Mouse (Mus musculus) right cerebral cortex, postnatal 10 days (tissue): ENCODE results near the gene Tprn.
"Not testable (repeated sequence)": the region's sequence is repeated elsewhere in the genome, so short reads cannot be mapped to it uniquely, and the experiment has no call there.

ENCODE experiments used
- DNase-seq, 2 experiments: peaks; one replicate each; pipeline ENCODE4 v3.0.0; 2021; ENCODE audit warnings: low spot score in 2 of 2

Gene Tprn

DNA sequence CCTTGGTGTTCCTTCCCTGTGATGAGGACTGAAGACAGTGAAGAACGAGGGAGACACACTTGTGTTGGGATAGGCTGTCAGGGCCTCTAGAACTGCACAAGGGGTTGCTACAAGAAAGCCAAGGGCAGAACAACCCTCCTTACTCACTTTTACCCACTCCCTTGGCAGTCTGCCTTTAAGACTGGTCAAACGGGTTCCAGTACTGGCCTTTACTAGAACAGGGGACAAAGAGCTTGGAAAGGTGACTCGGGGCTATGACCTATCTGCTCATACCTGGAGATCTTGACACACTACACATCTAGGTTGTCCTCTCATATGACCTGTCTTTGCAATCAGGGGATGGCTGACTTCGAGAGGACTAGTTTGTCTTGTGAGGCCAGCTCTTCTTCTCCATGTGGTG, 24.9 kb upstream of the Tprn start:
- no peak for DNase-seq

DNA sequence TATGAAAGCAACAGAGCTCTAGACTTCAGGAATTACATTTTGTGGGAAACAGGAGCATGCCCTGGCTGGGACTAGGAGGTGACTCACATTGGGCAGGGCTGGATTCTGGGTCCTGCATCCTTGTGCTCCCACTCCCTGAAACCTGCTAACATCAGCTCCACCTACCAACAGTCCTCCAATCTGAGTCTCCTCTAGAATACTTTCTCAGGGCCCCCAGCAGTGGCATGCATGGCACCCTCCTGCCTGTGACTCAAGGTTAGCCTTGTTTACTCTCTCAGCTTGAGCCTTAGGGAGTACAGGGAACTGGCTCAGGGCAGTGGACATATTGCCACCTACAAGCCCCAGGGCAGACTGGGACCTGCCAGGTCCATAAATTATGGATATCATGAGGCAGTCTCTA, 24.3 kb upstream of the Tprn start:
- no peak for DNase-seq

DNA sequence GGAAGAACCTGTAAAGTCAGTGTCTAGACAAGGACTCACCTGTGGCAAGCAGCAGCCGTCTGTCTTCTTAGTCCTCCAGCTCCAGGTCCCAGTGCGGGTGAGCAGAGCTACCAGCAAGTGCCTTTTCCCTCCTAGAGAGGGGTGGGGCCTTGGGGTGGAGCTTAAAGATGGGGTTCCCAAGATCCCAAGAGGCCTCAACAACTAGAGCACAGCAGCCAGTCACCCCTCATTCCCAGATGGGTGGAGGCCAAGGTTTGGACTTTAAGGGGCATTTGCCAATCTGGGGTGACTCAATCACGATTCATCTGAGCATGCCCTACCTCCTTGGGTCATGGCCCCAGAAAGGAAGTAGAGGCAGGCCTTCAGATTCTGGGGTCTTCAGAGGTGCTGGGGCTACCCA, 22.7 kb upstream of the Tprn start:
- DNase-seq = no peak

DNA sequence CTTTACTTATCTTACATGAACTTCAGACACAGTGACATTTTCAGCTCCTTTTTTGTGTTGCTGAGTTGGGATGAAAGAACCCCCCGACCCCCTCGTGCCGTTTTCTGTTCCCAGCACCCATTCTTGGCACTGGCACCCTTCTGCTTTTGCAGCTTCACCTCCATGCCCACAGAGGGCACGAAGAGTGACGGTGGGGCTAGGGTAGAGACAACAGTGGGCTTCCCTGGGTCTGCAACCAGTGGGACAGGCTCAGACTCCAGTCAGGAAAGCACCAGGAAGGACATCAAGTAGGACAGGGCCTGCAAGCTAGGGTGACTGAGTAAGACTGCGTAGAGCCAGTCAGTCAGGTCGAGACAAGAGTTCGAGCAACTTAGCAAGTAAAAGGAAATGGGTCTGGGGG, 22.1 kb upstream of the Tprn start:
- DNase-seq = no peak

DNA sequence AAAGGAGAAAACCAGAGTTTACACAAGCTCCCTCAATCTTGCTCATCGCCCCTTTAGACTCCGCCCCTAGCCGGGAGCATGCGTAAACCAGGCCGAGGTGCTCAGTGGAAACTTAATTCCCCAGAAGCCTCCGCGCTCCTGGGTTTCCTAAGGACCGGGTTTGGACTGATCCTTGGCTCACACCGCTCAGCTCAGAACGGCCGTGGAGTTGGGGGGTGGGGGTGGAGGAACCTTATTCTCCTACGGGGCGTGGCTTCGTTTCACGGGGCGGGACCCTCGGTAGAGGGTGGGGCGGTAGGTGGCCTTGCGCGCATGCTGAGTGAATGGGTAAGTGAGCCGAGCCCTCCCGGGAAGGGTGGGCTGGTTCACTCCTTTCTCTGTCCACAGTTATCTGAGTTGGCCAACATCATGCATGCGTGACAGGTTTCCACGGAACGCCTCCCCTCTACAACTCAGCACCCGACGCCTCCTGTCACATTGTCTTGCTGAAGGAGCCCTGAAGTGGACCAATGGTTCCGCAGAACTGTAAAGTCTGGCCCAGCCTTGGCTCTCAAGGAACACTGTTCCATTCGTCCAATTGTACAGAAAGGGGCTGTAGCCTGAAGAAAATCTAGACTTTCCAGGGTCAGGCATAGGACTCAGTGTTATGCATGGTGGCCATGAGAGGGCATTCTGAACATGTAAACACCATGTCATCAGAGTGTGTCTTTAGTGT, 21.5 kb upstream of the Tprn start:
- peak; percentile 82 to 84 for DNase-seq

DNA sequence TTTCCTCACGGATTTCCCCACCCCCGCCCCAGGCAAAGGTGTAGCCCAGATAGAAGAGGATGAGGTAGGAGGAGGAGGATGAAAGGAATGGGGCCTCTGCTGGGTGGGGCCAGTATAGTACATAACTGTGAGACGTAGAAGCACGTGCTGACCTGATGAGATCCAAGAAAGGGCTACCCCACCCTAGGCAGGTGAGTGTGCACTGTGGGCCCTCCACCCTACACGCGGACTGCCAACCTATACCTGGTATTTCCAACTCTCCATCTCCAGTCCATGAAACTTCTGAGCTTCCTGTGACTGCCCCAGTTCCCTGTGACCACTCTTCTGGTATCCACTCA, 21.0 kb upstream of the Tprn start:
- no peak for DNase-seq

DNA sequence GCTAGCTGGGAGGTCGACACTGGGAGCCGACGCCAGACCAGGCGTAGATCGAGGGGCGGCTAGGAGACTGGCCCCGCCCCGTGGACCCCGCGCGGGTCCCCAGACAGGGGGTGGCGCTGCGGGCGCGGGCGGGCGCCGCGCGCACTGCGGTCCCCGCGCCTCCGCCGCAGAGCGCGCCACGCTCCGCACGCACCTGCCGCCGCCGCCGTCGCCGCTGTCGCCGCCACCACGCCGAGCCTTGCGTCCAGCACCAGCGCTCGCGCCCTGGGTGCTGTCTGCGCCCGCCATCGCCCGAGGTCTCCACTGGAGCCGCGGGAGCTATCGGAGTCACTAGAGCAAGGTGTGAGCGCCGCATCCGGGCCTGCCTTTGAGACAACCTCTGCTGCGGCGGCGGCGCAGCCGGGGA, 20.3 kb upstream of the Tprn start, which contains the start of the genes Rnf208 and Cysrt1:
Gene Rnf208 (plus strand): TSS at position 155 of the 406 bp plus-strand sequence.
Gene Cysrt1 (minus strand): TSS at position 352 of the 406 bp plus-strand sequence.
- DNase-seq = peak; percentile 65

DNA sequence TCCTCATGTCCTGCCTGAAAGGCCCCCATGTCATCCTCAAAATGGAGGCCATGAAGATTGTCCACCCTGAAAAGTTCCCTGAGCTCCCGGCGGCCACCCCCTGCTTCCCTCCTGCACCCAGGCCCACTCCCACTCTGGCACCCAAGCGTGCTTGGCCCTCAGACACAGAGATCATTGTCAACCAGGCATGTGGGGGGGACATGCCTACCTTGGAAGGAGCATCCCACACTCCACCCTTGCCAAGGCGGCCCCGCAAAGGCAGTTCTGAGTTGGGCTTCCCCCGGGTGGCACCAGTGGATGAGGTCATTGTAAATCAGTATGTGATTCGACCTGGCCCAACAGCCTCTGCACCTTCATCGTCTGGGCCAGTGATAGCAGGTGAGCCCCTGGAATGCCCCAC, 19.1 kb upstream of the Tprn start:
- no peak for DNase-seq

DNA sequence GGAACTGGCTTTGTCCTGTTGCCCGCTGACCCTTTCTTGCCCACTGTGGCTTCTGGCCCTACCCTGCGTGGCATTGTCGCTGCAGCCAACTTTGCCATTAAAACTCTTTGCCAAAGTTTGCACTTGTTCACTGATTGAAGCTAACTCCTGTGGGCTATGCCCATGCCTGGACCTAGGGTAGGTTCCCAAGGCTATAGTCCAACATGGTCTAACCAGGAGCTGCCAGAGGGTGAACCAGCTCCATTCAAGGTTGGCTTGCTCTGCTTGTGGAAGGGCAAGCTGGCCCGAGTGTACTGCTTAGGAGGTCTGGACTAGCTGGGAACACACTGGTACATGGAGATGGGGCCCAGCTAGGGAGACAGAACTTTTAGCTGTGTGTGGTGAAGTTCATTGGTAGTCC, 18.3 kb upstream of the Tprn start:
- DNase-seq = no peak

DNA sequence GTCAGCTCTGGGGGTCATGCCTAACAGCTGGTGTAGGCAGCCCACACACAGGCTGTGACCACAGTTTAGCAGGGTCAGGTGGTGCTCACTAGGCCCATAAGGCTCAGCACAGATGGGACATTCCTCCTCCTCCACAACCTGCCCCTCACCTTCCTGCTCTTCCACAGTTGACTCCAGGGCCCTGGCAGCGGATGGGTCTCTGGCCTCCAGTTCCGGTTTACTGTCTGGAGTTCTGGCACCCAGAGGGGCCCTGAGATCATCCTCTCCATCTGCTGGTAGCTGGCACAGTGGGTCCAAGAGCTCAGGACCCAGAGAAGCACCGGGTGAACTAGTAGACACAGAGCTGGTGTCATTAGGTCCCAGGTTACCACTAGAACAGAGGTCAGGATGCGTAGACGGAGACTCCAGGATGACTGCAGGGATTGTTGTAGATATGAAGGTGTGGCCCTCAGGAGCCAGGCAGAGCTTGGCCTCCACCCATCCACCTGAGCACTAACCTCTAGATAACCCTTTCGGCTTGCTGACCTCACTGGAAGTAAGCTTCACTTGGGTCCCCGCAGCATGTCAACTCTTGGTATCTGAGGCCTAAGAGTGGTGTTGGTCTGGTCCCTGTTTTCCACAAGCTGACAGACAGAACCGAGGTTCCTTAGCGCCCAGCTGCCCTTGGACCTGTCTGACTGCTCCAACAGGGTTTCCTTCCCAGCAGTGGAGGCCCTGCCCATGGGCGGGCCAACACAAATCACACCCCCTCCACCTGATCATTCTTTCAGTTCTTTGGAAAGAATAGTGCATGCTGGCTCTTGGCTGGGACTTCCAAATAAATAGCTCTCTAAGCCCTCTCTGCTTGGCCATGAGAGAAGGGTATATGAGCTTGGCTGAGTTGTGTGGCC, 16.0 kb upstream of the Tprn start, which contains the start of gene AL732309.1:
Gene AL732309.1 (minus strand): TSS at position 681 of the 890 bp plus-strand sequence.
- DNase-seq = no peak

DNA sequence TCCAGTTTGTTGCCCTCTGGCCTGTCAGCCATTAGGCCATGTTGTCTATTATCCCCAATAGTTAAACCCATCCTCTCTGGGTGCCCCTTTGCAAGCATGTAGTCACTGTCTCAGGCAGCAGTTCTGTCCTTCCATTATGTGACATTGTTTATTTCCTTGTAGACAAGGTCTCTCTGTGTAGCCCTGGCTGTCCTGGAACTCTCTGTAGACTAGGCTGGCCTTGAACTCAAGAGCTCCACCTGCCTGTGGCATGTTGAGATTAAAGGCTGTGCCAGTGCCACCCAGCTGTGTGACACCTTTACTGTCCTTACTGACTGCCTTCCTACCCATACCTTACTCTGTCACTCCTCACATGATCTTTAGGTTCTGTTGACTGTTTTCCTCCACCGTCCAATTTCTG, 10.1 kb upstream of the Tprn start:
- DNase-seq = no peak

DNA sequence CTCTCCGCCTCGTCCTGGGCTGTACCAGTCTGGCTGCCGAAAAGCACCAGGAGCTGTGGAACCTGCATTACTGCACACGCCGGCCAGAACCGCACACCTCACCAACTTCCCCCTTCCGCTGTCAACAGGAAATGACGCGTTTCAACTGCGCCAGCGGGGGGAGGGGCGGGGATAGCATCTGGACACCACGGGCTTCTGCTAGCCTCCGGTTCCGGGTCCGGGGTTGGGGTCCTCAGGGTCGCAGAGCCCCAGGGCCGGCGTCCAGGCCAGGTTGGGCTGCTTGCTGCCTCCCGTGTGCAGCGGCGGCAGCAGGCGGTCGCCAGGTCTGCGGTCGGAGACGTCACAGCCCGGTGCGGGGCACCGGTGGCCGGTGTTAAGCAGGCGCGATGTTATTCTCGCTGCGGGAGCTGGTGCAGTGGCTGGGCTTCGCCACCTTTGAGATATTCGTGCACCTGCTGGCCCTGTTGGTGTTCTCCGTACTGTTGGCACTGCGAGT, 7.1 kb upstream of the Tprn start, which contains the start of gene Tmem203:
Gene Tmem203 (plus strand): TSS at position 156 of the 496 bp plus-strand sequence.
- peak; percentile 92 to 93 for DNase-seq

DNA sequence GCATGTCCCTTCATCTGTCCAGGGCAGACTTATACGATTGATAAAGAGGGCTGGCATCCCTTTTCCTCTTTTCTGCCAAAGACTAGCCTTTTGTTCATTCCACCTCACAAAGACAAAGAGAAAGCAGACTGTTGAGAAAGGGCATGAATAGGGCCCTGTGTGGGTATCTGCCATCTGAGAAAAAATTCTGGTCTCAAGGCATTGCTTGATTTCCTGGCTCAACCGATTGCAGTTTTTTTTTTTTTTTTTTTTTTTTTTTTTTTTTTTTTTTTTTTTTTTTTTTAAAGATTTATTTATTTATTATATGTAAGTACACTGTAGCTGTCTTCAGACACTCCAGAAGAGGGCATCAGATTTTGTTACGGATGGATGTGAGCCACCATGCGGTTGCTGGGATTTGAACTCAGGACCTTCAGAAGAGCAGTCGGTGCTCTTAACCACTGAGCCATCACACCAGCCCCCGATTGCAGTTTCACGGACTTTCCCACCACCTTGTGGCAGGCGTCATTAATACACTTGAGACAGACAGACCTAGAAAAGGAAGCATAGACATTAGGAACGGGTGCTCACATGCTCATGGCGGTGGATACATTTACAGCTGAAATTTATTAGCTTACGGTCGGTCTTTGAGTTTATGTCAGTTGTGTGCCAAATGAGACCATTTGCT, 5.8 kb upstream of the Tprn start:
- peak in 1 of 2 experiments; percentile 56 for DNase-seq

DNA sequence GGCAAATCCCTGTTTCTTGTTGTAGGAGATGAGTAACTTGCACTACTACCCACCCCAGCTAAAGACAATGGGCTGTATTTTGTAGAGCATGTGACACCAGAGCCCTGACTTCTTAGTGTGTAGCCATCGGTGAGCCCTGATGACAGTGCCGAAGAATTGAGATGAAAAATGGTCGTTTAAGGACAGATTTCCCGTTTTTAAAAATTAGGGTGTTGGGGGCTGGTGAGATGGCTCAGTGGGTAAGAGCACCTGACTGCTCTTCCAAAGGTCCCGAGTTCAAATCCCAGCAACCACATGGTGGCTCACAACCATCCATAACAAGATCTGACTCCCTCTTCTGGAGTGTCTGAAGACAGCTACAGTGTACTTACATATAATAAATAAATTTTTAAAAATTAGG, 5.2 kb upstream of the Tprn start:
- not testable (repeated sequence) for DNase-seq

DNA sequence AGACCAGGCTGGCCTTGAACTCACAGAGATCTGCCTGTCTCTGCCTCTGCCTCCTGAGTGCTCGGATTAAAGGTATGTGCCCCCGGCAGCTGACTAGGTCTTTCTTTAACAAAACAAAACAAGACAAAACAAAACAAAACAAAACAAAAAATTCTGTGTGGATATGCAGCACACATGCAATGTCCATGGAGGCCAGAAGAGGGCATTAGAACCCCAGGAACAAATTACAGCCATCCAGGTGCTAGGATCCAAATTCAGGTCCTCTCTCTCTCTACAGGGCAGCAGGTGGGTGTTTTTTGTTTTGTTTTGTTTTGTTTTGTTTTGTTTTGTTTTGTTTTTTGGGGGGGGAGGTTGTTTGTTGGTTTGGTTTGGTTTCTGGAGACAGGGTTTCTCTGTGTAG, 3.5 kb upstream of the Tprn start:
- DNase-seq = no peak

DNA sequence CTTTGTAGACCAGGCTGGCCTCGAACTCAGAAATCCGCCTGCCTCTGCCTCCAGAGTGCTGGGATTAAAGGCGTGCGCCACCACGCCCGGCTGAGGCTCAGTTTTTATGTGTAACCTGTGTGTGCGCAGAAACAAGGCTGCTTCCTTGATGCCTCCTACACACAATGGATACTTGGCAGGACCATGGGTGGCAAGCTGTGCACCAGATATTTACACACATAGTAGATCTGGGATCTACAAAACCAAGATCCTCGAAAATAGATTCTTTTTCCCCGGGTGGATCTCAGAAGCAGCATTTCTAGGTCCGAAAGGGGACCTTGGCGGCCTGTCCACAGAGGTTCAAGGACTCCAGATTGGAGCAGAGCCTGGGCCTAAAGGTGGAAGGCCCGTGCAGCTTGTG, 548 bp upstream of the Tprn start:
- DNase-seq = no peak

DNA sequence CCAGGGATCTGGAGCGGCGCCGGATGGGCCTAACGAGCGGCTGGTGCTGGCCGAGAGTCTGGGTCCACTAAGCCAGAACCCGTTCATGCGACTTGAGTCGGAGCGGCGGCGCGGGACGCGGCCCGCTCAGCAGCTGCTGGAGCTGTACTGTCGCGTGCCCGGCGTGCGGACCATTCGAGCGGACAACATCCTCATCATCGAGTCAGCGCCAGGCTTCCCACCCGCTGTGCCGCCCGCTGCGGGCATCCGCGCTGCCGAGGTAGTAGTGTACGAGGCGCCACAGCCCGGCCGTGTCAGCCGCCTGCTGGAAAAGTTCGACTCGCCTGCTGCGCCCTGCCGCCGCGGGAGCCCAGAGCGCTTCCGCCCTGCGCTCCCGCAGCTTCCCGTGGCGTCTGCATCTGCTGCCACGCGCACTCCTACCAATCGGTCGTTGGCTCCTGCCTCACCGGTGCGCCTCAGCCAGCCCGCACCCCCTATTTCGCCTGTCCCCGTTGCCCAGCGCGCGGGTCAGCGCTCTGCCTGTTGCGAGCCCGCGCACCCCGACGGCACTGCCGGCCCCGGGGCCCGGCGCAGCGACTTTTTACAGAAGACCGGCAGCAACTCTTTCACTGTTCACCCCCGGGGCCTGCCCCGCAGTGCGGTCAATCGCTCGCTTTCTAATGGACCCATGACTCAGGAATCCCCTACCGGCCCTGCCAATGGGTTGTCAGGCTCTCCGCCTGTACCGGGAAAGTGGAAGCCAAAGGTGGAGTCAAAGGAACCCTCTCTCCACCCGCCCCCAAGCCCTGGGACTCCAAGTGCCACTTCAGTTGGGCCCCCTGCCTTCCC, 591 bp downstream of the Tprn start:
- DNase-seq = peak; percentile 58 to 65

DNA sequence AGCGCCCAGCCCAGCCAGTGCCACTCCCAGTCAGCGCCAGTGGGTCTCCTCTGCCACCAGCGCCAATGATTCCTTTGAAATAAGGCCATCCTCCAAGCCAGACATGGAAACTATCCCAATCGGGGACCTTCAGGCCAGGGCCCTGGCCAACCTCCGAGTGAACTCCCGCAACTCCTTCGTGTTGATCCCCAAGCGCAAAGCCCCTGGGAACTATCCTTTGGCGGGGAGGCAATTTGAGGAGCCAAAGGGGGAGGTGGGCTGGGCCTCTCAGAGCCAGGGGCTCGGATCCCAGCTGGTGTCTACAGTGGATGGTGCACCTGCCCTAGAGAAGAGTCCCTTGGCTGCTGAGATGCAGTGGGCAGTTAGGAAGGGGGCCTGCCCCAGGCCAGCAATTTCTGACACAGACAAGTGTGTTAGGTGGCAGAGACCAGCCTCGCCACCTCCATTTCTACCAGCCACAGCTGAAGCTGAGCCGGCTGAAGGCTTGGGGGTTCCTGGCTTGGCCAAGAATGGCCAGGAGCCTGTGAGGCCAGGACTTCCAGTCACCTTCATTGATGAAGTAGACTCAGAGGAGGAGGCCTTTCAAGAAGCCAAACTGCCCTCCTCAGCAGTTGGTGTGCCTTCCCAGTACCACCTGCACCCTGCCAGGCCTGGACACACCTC, 1.3 kb downstream of the Tprn start:
- peak in 1 of 2 experiments; percentile 28 for DNase-seq

DNA sequence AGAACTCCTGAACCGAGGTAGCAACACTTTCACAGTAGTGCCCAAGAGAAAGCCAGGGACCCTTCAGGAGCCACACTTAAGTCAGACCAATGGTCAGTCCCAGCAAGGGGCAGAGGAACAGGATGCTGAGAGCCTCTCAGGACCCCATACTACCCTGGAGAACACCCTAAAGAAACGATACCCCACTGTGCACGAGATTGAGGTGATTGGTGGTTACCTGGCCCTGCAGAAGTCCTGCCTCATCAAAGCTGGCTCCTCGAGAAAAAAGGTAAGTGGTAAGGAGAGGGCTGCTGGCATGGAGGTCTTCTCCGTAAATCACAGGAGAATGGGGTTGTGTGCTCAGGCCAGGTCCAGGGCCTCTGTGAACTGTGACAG, 1.9 kb downstream of the Tprn start:
- DNase-seq = no peak

DNA sequence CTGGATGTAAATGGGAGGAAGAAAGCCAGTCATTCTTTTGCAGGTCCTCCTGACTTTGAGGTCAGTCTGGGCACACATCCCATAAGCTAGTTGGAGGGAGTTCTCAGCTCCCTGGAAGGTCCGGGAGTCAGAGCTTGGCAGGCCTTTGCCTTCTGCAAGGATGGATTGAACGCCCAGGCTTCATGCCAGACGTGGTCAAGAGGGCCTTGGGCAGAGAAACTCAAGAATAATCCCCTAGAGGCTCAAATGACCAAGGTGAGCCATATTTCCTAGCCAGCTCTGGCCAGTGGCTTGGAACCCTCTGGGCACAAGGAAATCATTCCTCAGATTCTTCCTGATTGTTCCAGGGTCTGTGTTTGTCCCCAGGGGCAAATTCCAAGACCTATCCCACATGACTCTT, 2.4 kb downstream of the Tprn start:
- DNase-seq = no peak
